Mouse (Mus musculus): ENCODE results near the gene Sh3tc1.

Gene Sh3tc1

GRCm38 (mm10) chr5:35686336-35686735 is 53.5 kb downstream of the Sh3tc1 start:
- DNase-seq (ENCODE audit: low read depth, low spot score), result no peak

DNA sequence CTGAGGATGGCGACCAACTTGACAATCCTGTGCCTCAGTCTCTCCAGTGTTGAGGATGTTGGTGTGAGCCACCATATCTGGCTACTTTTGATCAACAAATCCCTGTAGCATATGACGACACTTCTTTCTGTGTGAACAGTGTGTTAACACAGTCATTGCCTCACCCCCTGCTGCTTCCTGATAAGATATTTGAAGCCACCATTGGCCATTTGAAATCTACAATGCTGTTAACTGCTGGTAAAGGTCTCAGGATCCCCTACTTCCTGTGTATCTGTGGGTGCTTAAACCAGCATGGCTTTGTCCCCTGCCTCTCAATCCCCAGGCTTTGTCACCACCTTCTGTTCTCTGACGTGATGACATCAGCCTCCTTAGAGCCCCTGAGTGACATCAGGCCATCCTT is 54.7 kb downstream of the Sh3tc1 start:
- no peak for DNase-seq (ENCODE audit: low read depth, low spot score)

- no peak for DNase-seq (ENCODE audit: low read depth, low spot score)
Observed at GRCm38 (mm10) chr5:35680958-35681357, 58.8 kb downstream of the Sh3tc1 start.

DNA sequence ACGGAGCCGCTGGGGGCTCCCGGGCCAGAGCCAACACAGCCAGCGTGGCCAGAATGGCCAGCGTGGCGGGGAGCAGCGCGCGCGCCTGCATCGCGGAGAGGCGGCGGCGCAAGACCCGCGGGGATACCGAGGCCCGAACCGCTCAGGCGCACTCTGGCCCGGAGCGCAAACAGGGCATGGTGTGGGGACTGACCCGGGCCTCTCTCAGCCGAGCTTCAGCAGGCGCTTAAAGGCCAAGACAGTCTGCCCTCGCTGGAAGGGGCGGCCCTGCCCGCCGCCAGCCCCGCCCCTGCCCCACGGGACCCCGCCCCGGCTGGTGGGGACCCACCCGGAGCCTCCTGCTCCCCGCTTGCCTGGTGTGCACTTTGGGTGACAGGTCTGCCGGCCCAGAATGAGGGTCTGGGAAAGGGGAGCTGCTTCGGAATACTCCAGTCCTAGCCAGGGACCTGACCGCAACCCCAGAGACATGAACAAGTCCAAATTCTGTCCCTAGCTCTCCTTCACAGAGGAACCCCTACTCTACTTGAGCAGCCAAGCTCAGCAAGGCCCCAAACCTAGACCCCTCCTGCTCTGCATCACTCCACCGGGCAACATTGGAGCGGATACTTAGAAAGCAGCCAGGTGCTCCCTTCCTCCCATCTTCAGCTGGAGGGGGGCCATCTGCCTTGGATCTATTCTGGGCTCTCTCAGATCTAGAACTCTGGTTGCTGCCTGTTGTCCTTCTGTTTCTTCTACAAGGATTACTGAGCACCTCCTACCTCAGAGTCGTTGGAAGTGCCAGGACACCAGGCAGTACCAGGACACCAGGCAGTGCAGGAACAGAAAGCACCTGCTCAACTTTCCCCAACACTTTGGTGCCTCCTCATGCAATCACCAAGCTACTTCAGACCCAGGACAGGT is 60.3 kb downstream of the Sh3tc1 start, which contains the start of gene Htra3:
Gene Htra3 (minus strand): TSS at position 527 of the 900 bp plus-strand sequence.
- no peak for DNase-seq (ENCODE audit: low read depth, low spot score)

DNA sequence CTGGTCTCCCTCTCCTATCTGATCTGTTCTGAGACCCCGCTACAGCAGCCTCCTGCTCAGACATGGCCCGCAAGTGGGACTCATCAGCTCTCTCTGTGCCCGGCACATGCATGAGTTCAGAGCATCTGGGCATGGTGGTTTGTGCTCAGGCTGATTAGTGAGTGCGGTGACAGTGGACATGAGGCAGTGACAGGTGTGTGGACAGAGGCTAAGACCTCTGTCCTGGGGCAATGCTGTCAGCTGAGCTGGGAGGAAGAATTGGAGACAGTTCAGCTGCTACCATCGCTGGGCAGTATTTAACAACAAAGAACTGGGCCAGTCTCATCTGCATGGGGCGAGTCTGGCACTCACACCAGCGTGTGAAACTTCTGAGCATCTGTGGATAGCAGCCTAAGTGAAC is 62.8 kb downstream of the Sh3tc1 start:
- no peak for DNase-seq (ENCODE audit: low read depth, low spot score)

DNA sequence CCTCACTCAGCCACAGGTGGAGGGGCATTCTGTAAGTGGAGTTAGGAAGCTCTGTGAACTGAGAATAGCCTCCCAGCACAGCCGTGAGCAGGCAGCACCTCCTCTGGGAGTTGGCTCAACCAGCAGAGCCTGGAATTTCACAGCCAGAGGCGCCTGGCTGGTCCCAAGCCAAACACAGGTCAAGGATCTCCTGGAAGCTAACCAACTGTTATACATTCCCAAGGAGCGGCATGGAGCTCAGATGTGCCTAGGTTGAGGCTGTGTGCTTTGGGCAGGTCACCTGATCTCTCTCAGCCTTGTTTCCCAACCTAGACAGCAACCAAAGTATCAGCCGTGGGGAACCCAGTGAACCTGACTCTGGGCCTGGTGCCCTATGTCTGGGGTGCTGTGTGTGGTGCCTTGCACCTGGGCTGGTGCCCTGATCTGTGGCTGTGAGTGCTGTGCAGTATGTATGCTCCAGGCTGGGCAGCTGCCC is 65.7 kb downstream of the Sh3tc1 start:
- peak; percentile 50 for DNase-seq (ENCODE audit: low read depth, low spot score)

DNA sequence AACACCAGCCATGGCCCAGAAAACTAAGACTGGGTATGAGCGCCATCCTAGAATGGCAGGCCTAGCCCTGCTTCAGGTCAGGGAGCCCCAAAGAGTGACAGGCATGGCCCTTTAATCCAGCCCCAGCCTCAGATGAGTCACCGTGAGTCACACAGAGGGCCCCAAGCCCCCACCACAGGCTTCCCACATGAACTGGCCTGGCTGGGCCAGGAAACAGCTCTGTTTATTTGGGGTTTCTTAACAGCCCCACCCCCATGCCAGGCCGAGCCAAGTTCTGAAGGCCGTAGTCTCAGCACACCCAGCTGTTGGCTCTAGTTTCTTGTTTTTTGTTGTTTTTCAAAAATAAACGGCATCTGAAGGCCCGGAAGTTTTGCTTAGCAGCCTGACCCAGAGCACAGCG is 66.7 kb downstream of the Sh3tc1 start:
- no peak for DNase-seq (ENCODE audit: low read depth, low spot score)

DNA sequence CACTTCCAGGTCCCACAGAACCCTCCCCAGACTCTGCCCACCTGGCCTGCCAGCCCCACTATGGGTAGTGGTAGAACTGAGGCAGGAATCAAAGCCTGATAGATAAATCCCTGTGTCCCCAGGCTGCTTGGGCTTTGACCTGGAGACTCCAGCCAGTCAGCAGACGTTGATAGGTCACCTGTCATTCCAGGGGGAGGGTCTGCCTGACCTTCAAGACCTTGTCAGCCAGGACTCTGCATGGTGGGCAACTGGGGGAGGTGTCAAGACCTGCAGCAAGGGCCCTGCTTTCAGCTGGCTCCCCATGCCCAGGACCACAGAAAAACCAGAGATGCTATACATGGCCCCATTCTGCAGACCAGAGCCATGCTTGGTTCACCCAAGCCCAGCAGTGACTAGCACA is 67.2 kb downstream of the Sh3tc1 start:
- DNase-seq (ENCODE audit: low read depth, low spot score), result no peak

DNA sequence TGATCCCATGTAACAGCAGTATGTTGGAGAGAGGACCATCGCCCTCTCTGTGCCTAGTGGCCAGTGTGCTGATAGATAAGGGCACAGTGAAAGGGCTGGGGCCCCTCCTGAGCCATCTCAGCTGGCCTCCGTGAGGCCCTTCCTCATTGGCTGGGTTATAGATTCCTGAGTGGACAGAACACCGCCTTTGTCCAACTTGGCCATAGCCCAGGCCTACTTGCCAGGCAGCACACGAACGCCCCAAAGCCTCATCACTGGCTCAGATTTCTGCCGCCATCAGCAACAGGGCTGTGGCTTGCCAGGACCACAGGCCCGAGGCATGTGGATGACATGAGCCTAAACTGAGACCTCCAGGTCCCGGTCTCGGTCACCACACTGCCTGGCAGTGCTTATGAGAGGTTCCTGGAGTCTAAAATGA is 68.3 kb downstream of the Sh3tc1 start:
- DNase-seq (ENCODE audit: low read depth, low spot score), result no peak

- DNase-seq (ENCODE audit: low read depth, low spot score), result no peak
Observed at GRCm38 (mm10) chr5:35670412-35670801, 69.4 kb downstream of the Sh3tc1 start.

DNA sequence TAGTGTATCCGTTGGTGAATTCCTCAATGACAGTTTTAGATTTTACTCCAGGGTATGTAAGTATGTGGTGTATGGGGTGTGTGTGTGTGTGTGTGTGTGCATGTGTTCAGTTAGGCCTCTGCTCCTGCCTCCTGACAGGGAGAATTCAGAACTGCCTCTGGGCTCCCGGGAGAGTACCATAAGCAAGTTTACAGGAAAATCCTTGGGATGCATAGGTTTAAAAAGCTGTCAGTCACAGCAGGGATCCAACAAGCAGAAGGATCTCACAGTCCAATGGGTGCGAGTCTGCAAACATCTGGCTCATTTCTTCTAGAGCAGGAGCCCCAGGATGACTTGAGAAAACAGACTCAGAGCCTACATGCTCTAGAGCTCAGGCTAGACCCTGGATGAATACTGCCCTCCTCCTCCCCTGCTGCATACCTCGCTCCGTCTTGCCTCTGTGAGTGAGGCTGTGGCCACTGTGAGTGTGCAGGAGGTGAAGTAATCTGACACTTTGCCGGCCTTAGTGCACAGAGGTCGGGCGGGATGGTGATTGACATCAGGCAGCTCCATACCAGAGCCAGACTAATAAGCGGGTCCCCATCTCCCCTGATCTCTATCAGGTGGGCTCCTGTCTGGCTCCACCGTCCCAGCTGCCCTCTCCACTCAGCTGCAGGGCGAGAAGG is 69.9 kb downstream of the Sh3tc1 start:
- peak; percentile 52 for DNase-seq (ENCODE audit: low read depth, low spot score)

DNA sequence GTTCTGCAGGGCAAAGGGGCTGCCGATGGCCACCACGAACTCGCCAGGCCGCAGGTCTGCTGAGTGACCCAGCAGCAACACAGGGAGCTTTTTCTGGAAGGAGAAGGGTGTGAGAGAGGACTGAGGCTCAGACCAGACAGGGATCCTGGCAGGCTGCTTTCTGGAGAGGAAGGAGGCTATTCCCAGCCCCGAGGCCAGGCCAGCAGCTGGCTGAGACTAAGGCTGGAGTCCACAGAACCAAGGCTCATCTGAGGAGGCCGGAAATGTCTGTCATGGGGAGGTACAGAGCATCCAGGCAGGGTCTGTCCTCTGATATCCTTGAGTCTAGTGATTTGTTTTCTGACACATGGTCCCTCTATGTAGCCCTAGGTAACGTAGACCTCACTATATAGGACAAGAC is 73.6 kb downstream of the Sh3tc1 start:
- no peak for DNase-seq (ENCODE audit: low read depth, low spot score)

GRCm38 (mm10) chr5:35662021-35662545 is 77.7 kb downstream of the Sh3tc1 start:
- DNase-seq (ENCODE audit: low read depth, low spot score), result no peak

- no peak for DNase-seq (ENCODE audit: low read depth, low spot score)
Observed at GRCm38 (mm10) chr5:35661210-35661609, 78.6 kb downstream of the Sh3tc1 start.

GRCm38 (mm10) chr5:35659503-35659902 is 80.3 kb downstream of the Sh3tc1 start:
- DNase-seq (ENCODE audit: low read depth, low spot score), result no peak

DNA sequence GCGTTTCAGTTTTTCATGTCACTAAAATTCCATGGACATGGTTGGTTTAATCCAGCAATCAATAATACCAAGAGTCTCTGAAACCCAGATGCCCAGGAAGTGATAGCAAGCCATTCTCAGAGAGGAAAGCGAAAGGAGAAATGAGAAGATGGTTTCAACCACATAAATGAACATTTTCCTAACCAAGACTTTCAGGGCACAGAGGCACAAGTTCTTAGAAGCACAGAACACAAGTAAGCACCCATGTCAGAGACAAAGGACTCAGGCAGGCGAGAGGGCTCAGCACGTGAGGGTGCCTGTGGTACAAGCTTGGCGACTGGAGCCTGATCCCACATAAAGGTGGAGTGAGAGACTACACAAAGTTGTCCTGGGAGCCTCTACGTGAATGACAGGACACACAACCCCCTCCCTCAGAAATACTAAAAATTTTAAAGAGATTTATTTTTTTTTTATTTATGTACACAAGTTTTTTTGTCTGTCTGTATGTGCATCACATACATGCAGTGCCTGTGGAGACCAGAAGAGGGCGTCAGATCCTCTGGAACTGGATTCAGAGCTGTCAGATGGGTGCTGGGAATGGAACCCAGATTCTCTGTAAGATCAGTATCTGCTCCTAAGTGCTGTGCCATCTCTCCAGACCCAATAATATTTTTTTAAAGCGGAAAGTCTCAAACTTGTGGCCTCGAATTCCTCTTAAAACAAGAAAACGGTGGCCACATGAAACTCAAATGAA is 83.9 kb downstream of the Sh3tc1 start:
- DNase-seq (ENCODE audit: low read depth, low spot score), result no peak

DNA sequence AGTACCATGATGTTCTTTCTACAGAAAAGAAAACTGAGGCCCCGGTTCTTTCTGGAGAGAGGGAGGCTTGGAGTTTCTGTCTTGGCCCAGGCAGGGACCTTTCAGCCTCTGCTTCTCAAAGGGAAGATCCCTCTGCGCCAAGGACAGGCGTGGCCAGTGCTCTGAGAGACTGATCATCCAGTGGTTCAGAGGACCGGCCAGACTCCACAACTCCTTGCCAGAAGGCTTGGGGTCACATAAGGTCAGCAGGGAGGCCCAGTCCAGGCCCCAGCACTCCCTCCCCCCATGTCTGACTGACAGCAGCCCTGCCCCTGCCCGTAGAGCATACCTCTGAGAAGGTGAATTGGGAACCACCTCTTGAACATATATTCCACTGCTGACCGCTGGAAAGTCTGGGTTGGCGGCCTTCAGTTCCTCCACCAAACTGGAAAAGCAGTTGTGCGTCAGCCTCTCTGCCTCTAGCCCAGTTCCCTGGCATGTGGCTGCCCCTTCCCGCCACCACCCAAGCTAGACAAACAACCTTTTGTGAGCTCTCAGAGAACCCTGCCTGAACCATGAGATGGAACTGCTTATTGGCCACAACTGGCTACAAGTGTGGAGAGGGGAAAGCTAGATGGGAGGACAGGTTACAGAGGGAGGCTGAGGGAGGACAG is 85.9 kb downstream of the Sh3tc1 start:
- no peak for DNase-seq (ENCODE audit: low read depth, low spot score)

DNA sequence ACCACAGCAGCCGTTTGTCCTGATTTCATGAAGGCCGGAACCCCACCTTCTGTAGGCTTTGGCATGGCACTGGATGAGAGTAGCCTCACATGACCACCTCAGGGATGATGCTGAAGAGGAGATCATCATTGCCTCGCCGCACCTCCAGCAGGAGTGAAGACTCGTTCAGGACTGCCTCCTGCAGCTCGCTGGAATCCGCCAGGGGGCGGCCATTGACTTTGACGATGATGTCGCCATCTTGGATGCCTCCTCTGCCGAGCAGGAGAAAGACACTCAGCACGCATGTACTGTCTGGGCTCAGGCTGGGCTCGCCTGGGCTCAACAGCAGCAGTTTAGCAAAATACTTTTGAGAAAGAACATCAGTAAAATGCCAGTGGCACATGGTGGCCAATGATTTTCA is 86.9 kb downstream of the Sh3tc1 start:
- DNase-seq (ENCODE audit: low read depth, low spot score), result no peak

GRCm38 (mm10) chr5:35652319-35652718 is 87.5 kb downstream of the Sh3tc1 start:
- DNase-seq (ENCODE audit: low read depth, low spot score), result no peak

DNA sequence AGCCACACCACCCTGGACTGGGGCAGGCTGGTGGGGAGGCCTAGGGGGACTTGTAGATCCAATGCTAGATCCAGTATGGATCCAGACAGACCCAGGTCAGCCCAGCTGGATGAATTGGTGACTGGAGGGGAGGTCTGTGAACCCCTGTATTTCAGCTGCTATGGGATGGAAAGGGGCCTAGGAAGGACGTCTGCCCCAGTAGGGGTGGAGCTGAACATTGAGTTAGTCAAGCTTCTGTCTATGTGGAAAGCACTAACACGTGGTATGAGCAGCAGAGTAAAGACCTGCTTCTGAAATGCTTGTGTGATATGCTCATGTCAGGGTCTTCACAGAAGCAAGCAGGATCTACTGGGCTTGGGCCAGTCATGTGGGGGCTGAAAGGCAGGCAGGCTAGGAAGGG is 91.6 kb downstream of the Sh3tc1 start:
- no peak for DNase-seq (ENCODE audit: low read depth, low spot score)

DNA sequence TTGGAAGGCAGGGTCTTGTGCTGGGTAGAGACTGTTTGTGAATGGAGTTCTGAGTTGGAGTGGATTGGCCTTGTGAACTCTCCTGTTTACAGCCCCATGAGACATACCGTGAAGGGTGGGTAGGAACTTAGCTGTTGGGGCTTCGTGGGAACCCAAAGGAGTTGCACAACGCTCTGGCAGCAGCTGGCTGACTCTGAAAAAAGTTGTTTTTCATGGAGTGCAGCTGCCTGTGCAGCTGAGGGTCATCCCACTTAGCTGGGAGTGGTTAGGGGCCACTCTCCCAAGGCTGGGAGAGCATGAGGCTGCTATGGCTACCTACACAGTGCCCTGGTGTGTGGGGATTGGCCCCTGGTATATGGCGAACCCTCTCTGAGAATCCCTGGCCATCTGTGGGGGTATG is 92.2 kb downstream of the Sh3tc1 start:
- no peak for DNase-seq (ENCODE audit: low read depth, low spot score)

Measured in forelimb bud, embryonic 11.5 days (tissue).